Mouse (Mus musculus): ENCODE measurements around the gene Ccdc87.

DNA sequence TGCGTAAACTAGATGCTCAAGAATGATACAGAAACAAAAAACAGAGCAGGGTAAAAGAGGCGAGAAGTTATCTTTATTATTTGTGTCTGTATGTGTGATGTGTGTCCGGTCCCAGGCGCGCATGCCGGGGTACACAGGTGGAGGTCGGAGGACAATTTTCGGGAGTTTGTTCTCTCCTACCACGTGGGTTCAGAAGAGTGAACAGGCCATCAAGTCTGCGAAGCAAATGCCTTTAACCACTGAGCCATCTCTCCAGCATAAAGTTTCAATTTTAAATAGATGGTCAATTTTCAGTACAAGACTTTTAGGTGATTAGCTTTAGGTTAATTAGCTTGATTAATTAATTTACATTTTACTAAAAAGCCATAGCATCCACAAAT lies 40.1 kb downstream of the Ccdc87 start:
- no peak for TF ChIP-seq POLR2A (IDR thresholded peaks at IDR 0.05; ENCODE audit: low read depth, low read length)
- TF ChIP-seq CTCF (IDR thresholded peaks at IDR 0.05; ENCODE audit: borderline replicate concordance, insufficient read depth, low read length), result no peak

Data from embryonic fibroblast, embryonic 13.5 days (primary cell).